Mouse (Mus musculus): Measurements from ENCODE around the gene Rxylt1. TPM values are rescaled to one million over a fixed set of nuclear protein-coding genes. Genes with fewer than 3 reads are reported as not detected.

Rxylt1 gene
- polyA plus RNA-seq, 1 experiment from 2014 or later = 39.8 TPM

GRCm38 (mm10) chr10:122102675-122103074, 5.5 kb upstream of the Rxylt1 start:
- no peaks in the 10 kb centered on the region for H3K27me3 ChIP-seq (ENCODE audit: control insufficient read depth, insufficient read depth, low read length)
- no peaks in the 10 kb centered on the region for H3K36me3 ChIP-seq (ENCODE audit: control insufficient read depth, insufficient read depth)

GRCm38 (mm10) chr10:122096462-122096979, 650 bp downstream of the Rxylt1 start:
- H3K27me3 ChIP-seq (ENCODE audit: control insufficient read depth, insufficient read depth, low read length) = no peaks in the 10 kb centered on the region
- under 1% methylated on average over 48 of the region's 48 CpGs for WGBS
- H3K4me2 ChIP-seq (ENCODE audit: low read depth, low read length) = peak overlapping the region; percentile 89
- peak overlapping the region; percentile 86 for H3K9ac ChIP-seq (ENCODE audit: low read length)
- H3K27ac ChIP-seq (ENCODE audit: low read length) = peak overlapping the region; percentile 76
- peak; percentile 56 for ATAC-seq (replicated peaks; ENCODE audit: extremely low read depth, insufficient read depth, low FRiP score)
- peak overlapping the region; percentile 57 for H3K4me3 ChIP-seq (ENCODE audit: low read length)
- H3K36me3 ChIP-seq (ENCODE audit: control insufficient read depth, insufficient read depth) = no peaks in the 10 kb centered on the region
- H3K4me1 ChIP-seq (ENCODE audit: control insufficient read depth, insufficient read depth, low read length) = peaks cover 9% of the 10 kb centered on the region
- no peaks in the 10 kb centered on the region for H3K9me3 ChIP-seq (replicated peaks; ENCODE audit: control insufficient read depth, low read length)

More at GRCm38 (mm10) chr10:122102675-122103074, 5.5 kb upstream of the Rxylt1 start:
- Histone ChIP-seq H3K27ac (ENCODE audit: low read length) (peak overlapping the region; percentile 61), H3K4me1 (ENCODE audit: control insufficient read depth, insufficient read depth, low read length) (peaks cover 10% of the 10 kb centered on the region), H3K4me3 (ENCODE audit: low read length) (no peak overlapping the region), H3K4me2 (ENCODE audit: low read depth, low read length) (no peak overlapping the region), H3K9ac (ENCODE audit: low read length) (no peak overlapping the region), H3K9me3 (replicated peaks; ENCODE audit: control insufficient read depth, low read length) (no peaks in the 10 kb centered on the region)
- peak; percentile 68 for ATAC-seq (replicated peaks; ENCODE audit: extremely low read depth, insufficient read depth, low FRiP score)
- WGBS = 41% methylated on average over 5 of the region's 5 CpGs

GRCm38 (mm10) chr10:122090472-122090871, 6.7 kb downstream of the Rxylt1 start:
- no peak for ATAC-seq (replicated peaks; ENCODE audit: extremely low read depth, insufficient read depth, low FRiP score)
- Histone ChIP-seq H3K9ac (ENCODE audit: low read length) (no peak overlapping the region), H3K27me3 (ENCODE audit: control insufficient read depth, insufficient read depth, low read length) (no peaks in the 10 kb centered on the region), H3K4me3 (ENCODE audit: low read length) (no peak overlapping the region), H3K9me3 (replicated peaks; ENCODE audit: control insufficient read depth, low read length) (peaks cover 7% of the 10 kb centered on the region), H3K27ac (ENCODE audit: low read length) (no peak overlapping the region), H3K4me1 (ENCODE audit: control insufficient read depth, insufficient read depth, low read length) (peaks cover 3% of the 10 kb centered on the region), H3K4me2 (ENCODE audit: low read depth, low read length) (no peak overlapping the region), H3K36me3 (ENCODE audit: control insufficient read depth, insufficient read depth) (peaks cover 25% of the 10 kb centered on the region)
- WGBS = 91% methylated on average over 1 of the region's 1 CpGs

GRCm38 (mm10) chr10:122081352-122081751, 15.8 kb downstream of the Rxylt1 start:
- no peaks in the 10 kb centered on the region for H3K9me3 ChIP-seq (replicated peaks; ENCODE audit: control insufficient read depth, low read length)
- H3K27ac ChIP-seq (ENCODE audit: low read length) = no peak overlapping the region
- 15% methylated on average over 1 of the region's 1 CpGs for WGBS
- peak; percentile 55; the same call in 1 of the 2 replicates for ATAC-seq (replicated peaks; ENCODE audit: extremely low read depth, insufficient read depth, low FRiP score)
- H3K4me2 ChIP-seq (ENCODE audit: low read depth, low read length) = no peak overlapping the region
- 0 out of 2 replicates have a peak, but pooled peaks cover 5% of the 10 kb centered on the region for H3K36me3 ChIP-seq (ENCODE audit: control insufficient read depth, insufficient read depth)
- no peaks in the 10 kb centered on the region for H3K27me3 ChIP-seq (ENCODE audit: control insufficient read depth, insufficient read depth, low read length)
- no peak overlapping the region for H3K9ac ChIP-seq (ENCODE audit: low read length)
- no peak overlapping the region for H3K4me3 ChIP-seq (ENCODE audit: low read length)
- H3K4me1 ChIP-seq (ENCODE audit: control insufficient read depth, insufficient read depth, low read length) = peaks cover 2% of the 10 kb centered on the region; the same call in 1 of the 2 replicates

- Histone ChIP-seq H3K36me3 (ENCODE audit: control insufficient read depth, insufficient read depth) (no peaks in the 10 kb centered on the region), H3K4me3 (ENCODE audit: low read length) (no peak overlapping the region), H3K9me3 (replicated peaks; ENCODE audit: control insufficient read depth, low read length) (no peaks in the 10 kb centered on the region), H3K4me2 (ENCODE audit: low read depth, low read length) (no peak overlapping the region), H3K27ac (ENCODE audit: low read length) (no peak overlapping the region), H3K27me3 (ENCODE audit: control insufficient read depth, insufficient read depth, low read length) (no peaks in the 10 kb centered on the region), H3K4me1 (ENCODE audit: control insufficient read depth, insufficient read depth, low read length) (peaks cover 5% of the 10 kb centered on the region), H3K9ac (ENCODE audit: low read length) (no peak overlapping the region)
- no peak for ATAC-seq (replicated peaks; ENCODE audit: extremely low read depth, insufficient read depth, low FRiP score)
Measured at GRCm38 (mm10) chr10:122069153-122069552, 28.0 kb downstream of the Rxylt1 start.

- no peak for ATAC-seq (replicated peaks; ENCODE audit: extremely low read depth, insufficient read depth, low FRiP score)
- WGBS = 89% methylated on average over 6 of the region's 6 CpGs
- H3K27me3 ChIP-seq (ENCODE audit: control insufficient read depth, insufficient read depth, low read length) = no peaks in the 10 kb centered on the region
- H3K9ac ChIP-seq (ENCODE audit: low read length) = no peak overlapping the region
- H3K4me3 ChIP-seq (ENCODE audit: low read length) = no peak overlapping the region
- no peaks in the 10 kb centered on the region for H3K36me3 ChIP-seq (ENCODE audit: control insufficient read depth, insufficient read depth)
- no peaks in the 10 kb centered on the region for H3K4me1 ChIP-seq (ENCODE audit: control insufficient read depth, insufficient read depth, low read length)
- no peak overlapping the region for H3K4me2 ChIP-seq (ENCODE audit: low read depth, low read length)
- no peaks in the 10 kb centered on the region for H3K9me3 ChIP-seq (replicated peaks; ENCODE audit: control insufficient read depth, low read length)
- H3K27ac ChIP-seq (ENCODE audit: low read length) = no peak overlapping the region
Measured at GRCm38 (mm10) chr10:122055826-122056225, 41.3 kb downstream of the Rxylt1 start.

- no peak overlapping the region; the same call in 1 of the 2 replicates for H3K4me2 ChIP-seq (ENCODE audit: low read depth, low read length)
- 12% methylated on average over 8 of the region's 8 CpGs for WGBS
- no peaks in the 10 kb centered on the region for H3K9me3 ChIP-seq (replicated peaks; ENCODE audit: control insufficient read depth, low read length)
- no peaks in the 10 kb centered on the region for H3K27me3 ChIP-seq (ENCODE audit: control insufficient read depth, insufficient read depth, low read length)
- H3K36me3 ChIP-seq (ENCODE audit: control insufficient read depth, insufficient read depth) = no peaks in the 10 kb centered on the region
- ATAC-seq (replicated peaks; ENCODE audit: extremely low read depth, insufficient read depth, low FRiP score) = peak; percentile 63; the same call in 1 of the 2 replicates
- no peak overlapping the region for H3K27ac ChIP-seq (ENCODE audit: low read length)
- H3K4me1 ChIP-seq (ENCODE audit: control insufficient read depth, insufficient read depth, low read length) = no peaks in the 10 kb centered on the region
- no peak overlapping the region for H3K4me3 ChIP-seq (ENCODE audit: low read length)
- H3K9ac ChIP-seq (ENCODE audit: low read length) = no peak overlapping the region
Measured at GRCm38 (mm10) chr10:122054535-122054934, 42.6 kb downstream of the Rxylt1 start.

- Histone ChIP-seq H3K9ac (ENCODE audit: low read length) (no peak overlapping the region), H3K27ac (ENCODE audit: low read length) (no peak overlapping the region), H3K27me3 (ENCODE audit: control insufficient read depth, insufficient read depth, low read length) (peaks cover 7% of the 10 kb centered on the region), H3K36me3 (ENCODE audit: control insufficient read depth, insufficient read depth) (no peaks in the 10 kb centered on the region), H3K4me3 (ENCODE audit: low read length) (no peak overlapping the region), H3K4me1 (ENCODE audit: control insufficient read depth, insufficient read depth, low read length) (no peaks in the 10 kb centered on the region), H3K4me2 (ENCODE audit: low read depth, low read length) (no peak overlapping the region), H3K9me3 (replicated peaks; ENCODE audit: control insufficient read depth, low read length) (no peaks in the 10 kb centered on the region)
- WGBS = 15% methylated on average over 6 of the region's 6 CpGs
- ATAC-seq (replicated peaks; ENCODE audit: extremely low read depth, insufficient read depth, low FRiP score) = no peak
Measured at GRCm38 (mm10) chr10:122051831-122052230, 45.3 kb downstream of the Rxylt1 start.

GRCm38 (mm10) chr10:122047727-122048365, 49.3 kb downstream of the Rxylt1 start:
- peak overlapping the region; percentile 87 for H3K9ac ChIP-seq (ENCODE audit: low read length)
- H3K4me2 ChIP-seq (ENCODE audit: low read depth, low read length) = peak overlapping the region; percentile 77
- peak; percentile 75 for ATAC-seq (replicated peaks; ENCODE audit: extremely low read depth, insufficient read depth, low FRiP score)
- H3K9me3 ChIP-seq (replicated peaks; ENCODE audit: control insufficient read depth, low read length) = no peaks in the 10 kb centered on the region
- H3K27ac ChIP-seq (ENCODE audit: low read length) = peak overlapping the region; percentile 77
- peak overlapping the region; percentile 80 for H3K4me3 ChIP-seq (ENCODE audit: low read length)
- H3K36me3 ChIP-seq (ENCODE audit: control insufficient read depth, insufficient read depth) = no peaks in the 10 kb centered on the region
- WGBS = 12% methylated on average over 37 of the region's 44 CpGs
- H3K27me3 ChIP-seq (ENCODE audit: control insufficient read depth, insufficient read depth, low read length) = peaks cover 7% of the 10 kb centered on the region
- H3K4me1 ChIP-seq (ENCODE audit: control insufficient read depth, insufficient read depth, low read length) = no peaks in the 10 kb centered on the region

Data from heart, embryonic 16.5 days (tissue).